Mouse (Mus musculus) forebrain, embryonic 11.5 days (tissue): ENCODE measurements around the gene Nsmce3. TPM values are rescaled to one million over a fixed set of nuclear protein-coding genes. Genes with fewer than 3 reads are reported as not detected.

Source experiments
- ATAC-seq: fragments of 200-750 bp; cut with Nextera tagmentation; replicated peaks from 2 replicates; pipeline ENCODE4 v1.8.0; 2017; ENCODE audit warnings: moderate TSS enrichment; ENCODE audit not compliant: low FRiP score
- DNase-seq: peaks from one replicate; pipeline ENCODE4 v3.0.0-alpha.2; 2017; ENCODE audit warnings: low spot score
- H3K27ac ChIP-seq: fragments of 300-500 bp; sonication (generic); 2 replicates; pipeline ENCODE4 v1.5.1; 2014; ENCODE audit warnings: low read depth, low read length
- H3K27me3 ChIP-seq: fragments of 300-500 bp; sonication (generic); 2 replicates; pipeline ENCODE4 v1.6.1; 2014; ENCODE audit warnings: mild to moderate bottlenecking, low read length, mixed read lengths; ENCODE audit not compliant: control insufficient read depth, insufficient read depth
- H3K36me3 ChIP-seq: fragments of 300-500 bp; sonication (generic); 2 replicates; pipeline ENCODE4 v1.6.1; 2014; ENCODE audit warnings: mild to moderate bottlenecking, low read length, moderate library complexity, mixed read lengths; ENCODE audit not compliant: control insufficient read depth, insufficient read depth
- H3K4me1 ChIP-seq: fragments of 300-500 bp; sonication (generic); replicated peaks from 2 replicates; pipeline ENCODE4 v1.6.1; 2014; ENCODE audit warnings: low read length, mixed read lengths; ENCODE audit not compliant: control insufficient read depth, insufficient read depth
- H3K4me2 ChIP-seq: fragments of 300-500 bp; sonication (generic); 2 replicates; pipeline ENCODE4 v1.6.1; 2014; ENCODE audit warnings: low read depth, mild to moderate bottlenecking, low read length, moderate library complexity, mixed read lengths; ENCODE audit not compliant: severe bottlenecking
- H3K4me3 ChIP-seq: fragments of 300-500 bp; sonication (generic); 2 replicates; pipeline ENCODE4 v1.5.1; 2014; ENCODE audit warnings: low read depth, low read length
- H3K9ac ChIP-seq: fragments of 300-500 bp; sonication (generic); 2 replicates; pipeline ENCODE4 v1.6.1; 2014; ENCODE audit warnings: low read length
- H3K9me3 ChIP-seq: fragments of 300-500 bp; sonication (generic); 2 replicates; pipeline ENCODE4 v1.6.1; 2016; ENCODE audit warnings: low read length, mixed read lengths; ENCODE audit not compliant: control insufficient read depth
- WGBS: fragments of 180-500 bp; shearing (Covaris S2); extraction: QIAGEN DNeasy Blood & Tissue Kit; methylation state at CpG from one replicate; pipeline ENCODE4 v1.1.7; 2014; 5-methylcytosine and 5-hydroxymethylcytosine counted together
- polyA plus RNA-seq: library from polyadenylated mRNA; unstranded; fragments of >200 nt; fragmentation: Nextera tagmentation; extraction: Ambion mirVana; gene quantifications from 2 replicates; pipeline ENCODE4 v1.2.1, GENCODE M21; 2014

Nsmce3 gene
- polyA plus RNA-seq, 1 experiment from 2014 or later: 11.5 TPM

- H3K27me3 ChIP-seq: no peaks in the 10 kb centered on the region
- no peak overlapping the region for H3K4me2 ChIP-seq
- no peaks in the 10 kb centered on the region for H3K9me3 ChIP-seq
- H3K36me3 ChIP-seq: no peaks in the 10 kb centered on the region
- no peak overlapping the region for H3K9ac ChIP-seq
- no peak for DNase-seq
- no peak for ATAC-seq
- 58% methylated on average over 5 of the region's 5 CpGs for WGBS
- no peak overlapping the region for H3K27ac ChIP-seq
- no peaks in the 10 kb centered on the region for H3K4me1 ChIP-seq
- H3K4me3 ChIP-seq: no peak overlapping the region
Measured at GRCm38 (mm10) chr7:64830214-64830995, 42.4 kb downstream of the Nsmce3 start.

GRCm38 (mm10) chr7:64821081-64821480 lies 51.7 kb downstream of the Nsmce3 start:
- Histone ChIP-seq H3K27me3 (no peaks in the 10 kb centered on the region), H3K9me3 (no peaks in the 10 kb centered on the region), H3K4me3 (no peak overlapping the region), H3K27ac (no peak overlapping the region), H3K4me2 (no peak overlapping the region), H3K36me3 (no peaks in the 10 kb centered on the region), H3K9ac (no peak overlapping the region), H3K4me1 (no peaks in the 10 kb centered on the region)
- DNase-seq (no peak), ATAC-seq (no peak)
- WGBS: 77% methylated on average over 5 of the region's 5 CpGs

GRCm38 (mm10) chr7:64819683-64820082 lies 53.1 kb downstream of the Nsmce3 start:
- WGBS: 90% methylated on average over 9 of the region's 9 CpGs
- Histone ChIP-seq H3K9me3 (no peaks in the 10 kb centered on the region), H3K36me3 (no peaks in the 10 kb centered on the region), H3K27me3 (no peaks in the 10 kb centered on the region), H3K9ac (no peak overlapping the region), H3K4me1 (no peaks in the 10 kb centered on the region), H3K4me2 (no peak overlapping the region), H3K4me3 (no peak overlapping the region), H3K27ac (no peak overlapping the region)
- ATAC-seq (no peak), DNase-seq (no peak)
